Mouse (Mus musculus): ENCODE results near the gene Ak4. TPM values are rescaled to one million over a fixed set of nuclear protein-coding genes. Genes with fewer than 3 reads are reported as not detected.
A peak's percentile ranks its signal among the peaks of the same experiment; 100 is the strongest.

The Ak4 gene
- polyA plus RNA-seq, 1 experiment: 25.7 TPM

DNA sequence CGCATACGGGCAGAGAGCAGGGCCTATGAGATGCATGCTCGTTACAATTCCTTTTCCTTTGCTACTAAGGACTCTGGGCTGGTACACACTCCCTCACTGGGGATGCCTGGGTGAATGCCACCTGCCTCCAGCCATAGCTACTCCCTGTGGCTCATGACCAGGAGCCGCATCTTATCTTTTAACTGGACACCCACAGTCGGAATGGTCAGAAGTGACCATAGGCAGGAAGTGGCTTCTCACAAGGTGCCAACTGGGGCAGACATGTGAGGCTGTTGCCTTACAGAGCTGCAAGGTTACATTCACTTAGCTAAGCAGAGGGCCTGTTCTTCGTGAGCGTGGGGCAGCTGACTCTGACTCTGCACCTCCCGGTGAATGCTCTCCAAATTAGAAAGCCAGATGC lies 38.1 kb downstream of the Ak4 start:
- no peak for DNase-seq (ENCODE audit: extremely low spot score in 1 of 2, low spot score in 1 of 2)

DNA sequence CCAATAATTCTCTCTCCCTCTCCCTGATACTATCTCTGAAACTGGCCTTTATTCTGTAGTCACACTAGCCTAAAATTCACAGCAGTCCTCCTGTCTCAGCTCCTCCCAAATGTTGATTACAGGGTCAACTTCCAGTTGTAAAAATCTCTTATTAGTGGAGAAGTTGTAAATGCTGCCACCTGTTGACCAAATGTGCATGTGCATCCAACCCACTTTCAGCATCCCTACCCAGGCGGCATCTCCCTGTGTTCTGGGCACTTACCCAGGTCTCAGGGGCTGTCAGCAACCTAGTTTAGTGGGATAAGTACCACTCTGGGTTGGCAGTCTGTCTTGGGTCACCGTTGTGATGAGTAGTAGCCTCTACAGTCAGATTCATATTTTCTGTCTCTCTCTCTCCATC lies 39.3 kb downstream of the Ak4 start:
- DNase-seq (ENCODE audit: extremely low spot score in 1 of 2, low spot score in 1 of 2): peak in 1 of 2 experiments; percentile 82

GRCm38 (mm10) chr4:101459358-101459757 lies 40.3 kb downstream of the Ak4 start:
- no peak for DNase-seq (ENCODE audit: extremely low spot score in 1 of 2, low spot score in 1 of 2)

DNA sequence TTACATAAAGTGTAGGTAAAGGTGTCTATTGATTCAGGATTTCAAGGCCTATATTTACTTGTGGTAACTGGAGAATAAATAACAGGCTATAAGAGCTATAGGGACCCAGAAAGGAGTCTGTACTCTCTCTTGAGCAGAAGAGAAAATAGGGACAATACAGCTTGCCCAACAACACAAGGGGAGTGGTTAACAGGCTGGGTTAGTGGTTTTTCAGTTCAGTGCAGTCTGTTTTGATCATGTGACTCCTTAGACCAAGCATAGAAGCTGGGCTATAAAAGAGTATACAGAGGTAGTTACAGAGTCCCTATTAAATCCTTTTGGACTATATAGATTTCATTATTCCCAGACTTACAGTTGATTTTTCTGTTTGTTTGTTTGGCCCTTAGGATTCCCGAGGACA lies 41.0 kb downstream of the Ak4 start:
- DNase-seq (ENCODE audit: extremely low spot score in 1 of 2, low spot score in 1 of 2): no peak

- DNase-seq (ENCODE audit: extremely low spot score in 1 of 2, low spot score in 1 of 2): no peak
Measured at GRCm38 (mm10) chr4:101462065-101462464, 43.0 kb downstream of the Ak4 start.

GRCm38 (mm10) chr4:101466264-101466663 lies 47.2 kb downstream of the Ak4 start:
- DNase-seq (ENCODE audit: extremely low spot score in 1 of 2, low spot score in 1 of 2): no peak

DNA sequence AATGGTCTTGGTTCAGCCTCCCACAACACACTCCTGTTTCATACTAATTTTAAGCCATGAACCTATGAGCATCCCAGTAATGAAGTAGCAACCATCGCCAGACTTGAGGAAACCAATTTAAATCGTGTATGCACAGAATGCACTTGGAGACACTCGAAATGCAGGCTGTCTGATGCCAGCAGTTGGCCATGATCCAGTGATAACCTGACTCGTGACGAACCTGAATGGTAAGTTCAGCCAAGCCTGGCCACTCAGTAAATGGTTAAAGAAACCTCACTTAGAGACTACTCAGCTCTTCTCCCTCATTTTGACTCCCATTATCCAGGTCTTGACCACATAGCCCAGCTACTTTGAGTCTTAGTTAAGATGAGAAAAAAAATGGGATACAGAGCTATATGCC lies 50.2 kb downstream of the Ak4 start:
- no peak for DNase-seq (ENCODE audit: extremely low spot score in 1 of 2, low spot score in 1 of 2)

DNA sequence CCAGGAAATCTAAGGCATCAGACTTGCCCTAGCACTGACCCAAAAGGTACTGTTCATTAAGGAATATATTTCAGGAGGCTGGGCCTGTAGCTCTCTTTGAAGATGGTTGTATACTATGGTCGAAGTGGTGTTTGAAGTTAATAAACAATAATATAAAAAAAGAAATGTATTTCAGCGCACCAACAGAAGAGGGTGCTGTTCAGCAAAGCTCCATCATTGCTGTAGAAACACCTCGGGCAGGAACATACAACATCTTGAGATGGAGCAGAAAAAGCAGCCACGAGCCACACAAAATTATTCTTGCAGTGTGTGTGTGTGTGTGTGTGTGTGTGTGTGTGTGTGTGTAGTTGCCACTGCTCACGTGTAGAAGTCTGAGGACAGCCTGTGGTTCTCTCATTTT lies 51.5 kb downstream of the Ak4 start:
- DNase-seq (ENCODE audit: extremely low spot score in 1 of 2, low spot score in 1 of 2): peak in 1 of 2 experiments; percentile 59

DNA sequence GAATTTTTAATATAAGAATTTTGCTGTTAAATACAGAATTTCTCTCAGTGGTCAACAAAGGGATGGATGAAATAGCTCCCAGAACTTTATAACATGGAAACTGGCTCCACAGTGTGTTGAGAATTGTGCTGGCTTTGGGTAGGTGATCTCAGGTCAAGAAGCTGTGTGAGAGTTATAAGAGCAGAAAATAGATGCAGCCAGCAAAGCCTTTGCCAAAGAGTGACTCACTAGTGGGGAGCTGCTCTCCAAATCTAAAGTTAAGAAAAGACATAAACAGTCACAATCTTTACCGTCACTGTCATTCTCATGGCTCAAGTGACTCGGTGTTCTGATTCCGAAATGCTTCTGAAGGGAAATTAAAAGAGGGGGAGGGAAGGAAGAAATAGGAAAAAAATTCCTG lies 53.7 kb downstream of the Ak4 start:
- peak in 1 of 2 experiments; percentile 51 for DNase-seq (ENCODE audit: extremely low spot score in 1 of 2, low spot score in 1 of 2)

DNA sequence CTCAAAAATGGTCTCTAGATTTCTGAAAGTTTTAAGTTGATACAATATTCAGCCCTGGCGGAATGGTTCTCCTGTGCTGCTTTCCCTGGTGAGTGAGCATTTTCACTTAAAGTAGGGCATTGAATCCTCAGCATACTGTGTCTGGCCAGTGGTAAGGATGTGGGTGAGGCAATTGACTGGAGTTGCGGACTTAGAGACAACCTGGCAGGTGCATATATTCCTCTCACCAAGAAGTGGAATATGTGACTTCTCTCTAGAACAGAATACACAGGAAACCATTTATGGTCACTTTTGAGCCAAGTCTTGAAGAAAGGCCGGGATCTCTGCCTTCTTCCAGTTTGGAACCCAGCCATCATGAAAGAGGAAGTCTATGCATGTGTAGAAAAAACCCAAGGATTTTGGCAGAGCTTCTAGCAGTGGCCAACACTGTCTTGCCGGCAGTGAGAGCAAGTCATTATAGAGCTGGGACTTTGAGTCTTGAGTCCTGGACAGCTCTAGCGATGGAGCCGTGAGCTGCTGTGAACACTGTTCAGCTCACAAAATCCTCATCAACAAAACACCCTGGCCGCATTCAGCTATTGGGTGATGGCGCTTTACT lies 71.3 kb downstream of the Ak4 start:
- no peak for DNase-seq (ENCODE audit: extremely low spot score in 1 of 2, low spot score in 1 of 2)

DNA sequence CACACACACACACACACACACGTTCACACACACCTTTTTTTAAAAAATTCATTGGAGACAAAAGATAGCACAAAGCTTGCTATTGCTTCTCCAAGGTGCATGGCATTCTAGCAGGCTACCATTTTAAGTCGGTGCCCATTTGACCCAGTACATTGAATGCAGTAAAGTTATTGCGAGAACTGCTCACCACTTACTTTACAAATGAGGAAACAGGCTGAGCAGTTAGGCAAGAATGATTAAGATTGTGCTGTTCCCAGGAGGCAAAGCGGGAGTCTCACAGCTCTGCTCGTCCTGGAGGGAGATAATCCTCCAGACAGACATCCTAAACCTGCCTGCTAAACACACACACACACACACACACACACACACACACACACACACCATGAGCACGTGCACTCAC lies 72.6 kb downstream of the Ak4 start:
- no peak for DNase-seq (ENCODE audit: extremely low spot score in 1 of 2, low spot score in 1 of 2)

- no peak for DNase-seq (ENCODE audit: extremely low spot score in 1 of 2, low spot score in 1 of 2)
Measured at GRCm38 (mm10) chr4:101493611-101494197, 74.6 kb downstream of the Ak4 start.

- DNase-seq (ENCODE audit: extremely low spot score in 1 of 2, low spot score in 1 of 2): no peak
Measured at GRCm38 (mm10) chr4:101496188-101496533, 77.1 kb downstream of the Ak4 start.

GRCm38 (mm10) chr4:101496534-101497237 lies 77.6 kb downstream of the Ak4 start, which contains the start of gene Dnajc6:
Gene Dnajc6 (plus strand): TSS chr4:101496648.
- no peak for DNase-seq (ENCODE audit: extremely low spot score in 1 of 2, low spot score in 1 of 2)

DNA sequence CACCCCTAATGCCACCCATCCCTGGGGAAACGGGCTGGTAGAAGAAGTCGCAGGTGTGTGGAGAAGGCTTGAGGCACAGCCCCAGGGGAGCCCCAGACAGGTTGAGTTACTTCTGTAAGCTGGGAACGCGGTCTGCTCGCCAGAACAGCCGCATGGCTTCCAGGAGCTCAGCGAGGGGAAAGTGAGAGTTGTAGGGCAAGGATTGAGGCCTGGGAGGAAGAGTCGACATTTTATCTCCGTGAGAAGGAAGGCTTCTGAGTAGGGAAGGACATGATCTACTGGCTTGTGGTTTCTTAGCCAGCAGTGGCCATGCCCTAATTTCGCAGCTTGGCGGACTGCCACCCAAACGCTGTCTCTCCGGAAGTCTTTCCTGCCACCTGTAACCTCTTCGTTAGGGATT lies 78.3 kb downstream of the Ak4 start:
- DNase-seq (ENCODE audit: extremely low spot score in 1 of 2, low spot score in 1 of 2): peak in 1 of 2 experiments; percentile 25

DNA sequence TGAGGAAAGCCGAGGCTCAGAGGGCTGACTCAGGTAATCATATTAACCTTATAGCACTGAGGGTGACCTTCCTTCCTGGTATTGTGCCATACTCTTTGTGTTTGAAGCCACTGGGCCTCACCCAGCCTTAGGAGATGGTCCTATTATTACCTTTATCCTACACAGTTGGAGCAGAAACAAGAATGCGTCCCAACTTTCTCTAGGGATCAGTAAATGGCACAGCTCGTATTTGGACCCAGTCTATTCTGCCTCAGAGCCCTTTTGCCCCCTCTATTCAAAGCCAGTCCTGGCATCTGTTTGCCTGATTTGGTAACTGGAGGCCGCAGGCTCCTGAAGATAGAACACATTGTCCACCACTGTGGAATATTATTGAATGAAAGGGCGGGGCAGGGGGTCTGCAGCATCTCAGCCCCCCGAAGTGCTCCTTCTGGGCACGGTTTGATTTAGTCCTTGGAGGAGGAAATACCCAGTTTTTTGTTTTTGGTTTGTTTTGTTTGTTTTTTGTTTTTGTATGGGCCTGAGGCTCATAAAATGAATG lies 85.5 kb downstream of the Ak4 start:
- no peak for DNase-seq (ENCODE audit: extremely low spot score in 1 of 2, low spot score in 1 of 2)

DNA sequence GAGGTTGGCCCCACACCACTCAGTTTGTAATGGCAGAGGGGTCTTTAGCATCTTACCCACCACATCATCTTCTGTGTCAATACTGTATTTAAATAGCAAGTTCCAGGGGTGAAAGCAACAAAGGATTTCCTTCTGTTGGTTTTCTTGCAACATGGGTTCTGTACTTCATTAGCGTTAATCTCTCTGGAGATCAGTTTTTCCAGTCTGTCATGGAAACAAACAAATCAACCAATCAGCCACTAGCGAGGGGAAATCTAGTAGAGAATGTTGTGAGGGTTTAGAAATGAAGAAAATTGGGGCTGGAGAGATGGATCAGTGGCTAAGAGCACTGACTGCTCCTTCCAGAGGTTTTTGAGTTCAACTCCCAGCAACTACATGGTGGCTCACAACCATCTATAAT lies 86.9 kb downstream of the Ak4 start:
- DNase-seq (ENCODE audit: extremely low spot score in 1 of 2, low spot score in 1 of 2): no peak

GRCm38 (mm10) chr4:101506372-101506771 lies 87.3 kb downstream of the Ak4 start:
- no peak for DNase-seq (ENCODE audit: extremely low spot score in 1 of 2, low spot score in 1 of 2)

DNA sequence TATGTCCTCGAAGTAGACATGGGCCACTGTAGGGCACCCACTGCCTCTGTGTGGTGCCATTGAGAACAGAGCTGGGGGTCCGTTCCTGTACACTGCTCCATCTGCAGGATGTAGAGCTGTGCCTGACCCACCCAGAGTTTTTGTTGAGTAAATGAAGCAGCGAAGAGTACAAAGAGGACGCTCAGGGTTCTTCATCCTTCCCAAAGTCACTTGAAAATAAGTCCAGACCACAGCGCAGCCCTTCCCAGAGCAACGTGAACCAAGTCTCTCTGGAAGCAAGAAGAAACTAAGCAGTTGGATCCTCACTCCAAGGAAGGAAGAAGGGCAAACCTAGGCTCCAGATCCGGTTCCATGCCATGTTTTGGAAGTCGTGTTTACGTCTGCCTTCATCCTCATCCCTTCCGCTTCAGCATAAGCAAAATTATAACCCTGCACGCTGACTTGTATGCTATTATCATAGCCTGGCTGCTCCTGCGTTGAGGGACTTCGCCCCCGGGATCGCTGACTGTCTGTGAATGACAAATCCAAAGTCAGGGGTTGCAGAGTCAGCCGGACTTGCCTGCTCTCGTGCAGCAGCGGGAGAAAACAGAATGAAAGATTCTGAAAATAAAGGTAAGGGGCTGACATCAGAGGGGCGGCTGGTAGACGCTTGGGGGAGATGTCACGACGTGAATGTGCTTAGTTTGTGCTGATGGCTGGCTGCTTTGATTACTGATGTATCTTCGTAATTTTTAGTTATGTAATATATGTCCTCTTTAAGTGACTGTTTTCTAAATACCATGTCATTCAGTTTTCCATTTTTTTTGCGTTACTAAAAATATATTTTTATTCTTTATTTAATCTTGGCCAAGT lies 88.7 kb downstream of the Ak4 start:
- DNase-seq (ENCODE audit: extremely low spot score in 1 of 2, low spot score in 1 of 2): peak; percentile 83 to 93

DNA sequence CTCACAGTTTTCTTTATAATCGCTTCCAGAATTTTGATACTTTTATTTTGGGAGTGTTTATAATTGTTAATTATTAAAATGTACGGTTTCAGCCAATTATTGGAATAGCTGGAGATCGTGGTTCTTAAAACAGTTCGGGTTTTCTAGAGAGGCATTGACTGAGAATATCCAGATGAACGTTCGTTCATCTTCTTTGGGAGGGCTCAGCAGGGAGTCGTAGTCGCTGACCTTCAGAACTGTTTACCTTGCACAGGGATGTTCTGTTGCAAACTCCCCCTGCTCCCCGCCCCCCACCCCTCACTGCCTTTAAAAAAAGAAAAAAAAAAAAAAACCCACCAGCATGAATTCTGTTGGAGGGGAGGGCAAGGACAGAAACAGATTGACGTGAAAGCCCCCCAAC lies 89.4 kb downstream of the Ak4 start:
- no peak for DNase-seq (ENCODE audit: extremely low spot score in 1 of 2, low spot score in 1 of 2)
